ENCODE assay signal across 15 mouse cellular contexts in the genomic region with DNA sequence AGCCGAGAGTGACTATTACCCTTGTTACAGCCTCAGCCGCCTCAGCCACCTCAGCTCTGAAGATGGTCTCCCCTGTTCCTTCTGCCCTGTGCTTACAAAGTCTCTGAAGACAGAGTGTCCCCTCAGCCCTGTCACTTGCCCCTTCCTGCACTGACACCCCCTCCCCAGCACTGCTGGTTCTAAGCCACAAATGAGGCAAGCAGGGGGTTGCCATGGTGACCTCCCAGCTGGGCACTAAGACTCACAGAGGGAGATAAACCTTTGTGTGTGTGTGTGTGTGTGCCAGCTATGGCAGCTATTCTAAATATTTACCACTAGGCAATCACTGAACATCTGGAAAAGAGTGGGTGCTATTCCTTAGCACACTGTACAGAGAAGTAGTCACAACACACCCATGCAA. TPM values are rescaled to one million over a fixed set of nuclear protein-coding genes. Genes with fewer than 3 reads are reported as not detected.
DNase-seq lines count a peak whose midpoint lies in the region; ATAC-seq and TF ChIP-seq lines count a peak whose summit lies in the region.
"Had no signal": no experiment of that assay in that cellular context is flagged by ENCODE, and none has a peak within 500 bp of the region (broad histone marks: within the 10 kb centered on the region; RNA-seq: fewer than 3 reads in every experiment).

No protein-coding gene starts in this region.

- no peak overlapping the region for H3K4me2 ChIP-seq in limb, embryonic 11.5 days (ENCODE audit: low read depth, severe bottlenecking)
- H3K4me2 ChIP-seq: hindbrain, embryonic 12.5 days had no signal

- peak; percentile 27 for DNase-seq in limb, embryonic 11.5 days (ENCODE audit: low spot score)
- no peak for DNase-seq in limb, embryonic 10.5 days (ENCODE audit: low spot score)
- DNase-seq in brain, embryonic 14.5 days (ENCODE audit: low read depth): peak; percentile 67
- peak; percentile 54 for DNase-seq in embryo, embryonic 10 days (ENCODE audit: low spot score)
- DNase-seq in mesoderm, embryonic 11.5 days (ENCODE audit: low read depth, low spot score): peak; percentile 41
- DNase-seq in spleen, postnatal 4 days (ENCODE audit: low spot score in 2 of 2): no peak
- DNase-seq: kidney, adult 11 months; kidney, postnatal 14 days; layer of hippocampus, adult 9-11 months had no signal

- no peak for TF ChIP-seq CTCF in brain, embryonic 14.5 days (IDR thresholded peaks at IDR 0.05; ENCODE audit: borderline replicate concordance, extremely low read depth, insufficient read depth, insufficient read length)

- H3K9ac ChIP-seq in limb, embryonic 11.5 days (ENCODE audit: low read length): no peak overlapping the region
- H3K9ac ChIP-seq: hindbrain, embryonic 12.5 days had no signal

- no peaks in the 10 kb centered on the region for H3K9me3 ChIP-seq in limb, embryonic 11.5 days (ENCODE audit: control insufficient read depth, low read length)
- H3K9me3 ChIP-seq in limb, embryonic 10.5 days (replicated peaks): no peaks in the 10 kb centered on the region
- H3K9me3 ChIP-seq: hindbrain, embryonic 12.5 days had no signal

- no peak overlapping the region for H3K4me3 ChIP-seq in limb, embryonic 11.5 days (ENCODE audit: low read depth, low read length)
- no peak overlapping the region for H3K4me3 ChIP-seq in limb, embryonic 10.5 days
- H3K4me3 ChIP-seq: hindbrain, embryonic 12.5 days had no signal

- H3K36me3 ChIP-seq in limb, embryonic 11.5 days (ENCODE audit: control insufficient read depth, insufficient read depth, low read length): no peaks in the 10 kb centered on the region
- no peaks in the 10 kb centered on the region for H3K36me3 ChIP-seq in limb, embryonic 10.5 days
- H3K36me3 ChIP-seq: hindbrain, embryonic 12.5 days had no signal

- 0 out of 2 replicates have a peak, but pooled peaks cover 3% of the 10 kb centered on the region for H3K4me1 ChIP-seq in limb, embryonic 11.5 days (ENCODE audit: control insufficient read depth, insufficient read depth, low read length)
- peaks cover 34% of the 10 kb centered on the region for H3K4me1 ChIP-seq in limb, embryonic 10.5 days

- ATAC-seq in limb, embryonic 11.5 days (ENCODE audit: insufficient number of reproducible peaks, low FRiP score, low TSS enrichment, low read depth): no peak
- ATAC-seq in monocyte, adult 5-6 weeks (replicated peaks; ENCODE audit: insufficient number of reproducible peaks, low FRiP score, low TSS enrichment, poor library complexity, severe bottlenecking): no peak
- no peak for ATAC-seq in activated CD4-positive, CD25-positive, alpha-beta regulatory T cell, adult 4 months
- ATAC-seq: CD4-positive, CD25-positive, alpha-beta regulatory T cell, adult 4 months had no signal

- TF ChIP-seq POLR2A in brain, embryonic 14.5 days (IDR thresholded peaks at IDR 0.05; ENCODE audit: borderline replicate concordance, extremely low read depth, insufficient read depth, insufficient read length, poor library complexity, severe bottlenecking): no peak

- H3K27ac ChIP-seq in limb, embryonic 11.5 days (replicated peaks; ENCODE audit: low read depth, low read length): no peak overlapping the region
- no peak overlapping the region for H3K27ac ChIP-seq in limb, embryonic 10.5 days
- H3K27ac ChIP-seq: hindbrain, embryonic 12.5 days had no signal

- no peaks in the 10 kb centered on the region for H3K27me3 ChIP-seq in limb, embryonic 11.5 days (ENCODE audit: control insufficient read depth, insufficient read depth, low read length)
- H3K27me3 ChIP-seq in limb, embryonic 10.5 days (ENCODE audit: low read depth, poor library complexity, severe bottlenecking): 0 out of 2 replicates have a peak, but pooled peaks cover 10% of the 10 kb centered on the region

- WGBS in limb, embryonic 11.5 days: 46% methylated on average over 2 of the region's 2 CpGs
- 61% methylated on average over 2 of the region's 2 CpGs for WGBS in limb, embryonic 10.5 days

RNA-seq across cellular contexts. Expression of gene Paqr5, which starts 23.0 kb away (rescaled TPM):
- 0.85 and 1.0 TPM in 2 replicates for polyA plus RNA-seq in limb, embryonic 11.5 days (2014; fragmentation: Nextera tagmentation; extraction: Ambion mirVana)
- polyA plus RNA-seq in limb, embryonic 10.5 days (2016; fragmentation: Nextera tagmentation; extraction: Ambion mirVana): 0.87 and 1.1 TPM in 2 replicates
- 0.33 and 0.53 TPM in 2 replicates for polyA plus RNA-seq in brain, embryonic 14.5 days (2012; rRNA removed)
- total RNA-seq in monocyte, adult 5-6 weeks (2017): 0.49 to 0.76 TPM in 2 of 3 replicates, not detected in the other
- polyA plus RNA-seq in activated CD4-positive, CD25-positive, alpha-beta regulatory T cell, adult 4 months (2017; shearing (Covaris generic)): under 1 TPM in 1 of 2 experiments, not detected in 1; 0.26 TPM
- total RNA-seq: liver, adult 2 months; MEL had no signal

RNA-seq across cellular contexts. Expression of gene Kif23, which starts 57.0 kb away (rescaled TPM):
- 119 and 131 TPM in 2 replicates for polyA plus RNA-seq in limb, embryonic 11.5 days (2014; fragmentation: Nextera tagmentation; extraction: Ambion mirVana)
- polyA plus RNA-seq in limb, embryonic 10.5 days (2016; fragmentation: Nextera tagmentation; extraction: Ambion mirVana): 102 and 117 TPM in 2 replicates
- 23.1 and 26.4 TPM in 2 replicates for polyA plus RNA-seq in brain, embryonic 14.5 days (2012; rRNA removed)
- total RNA-seq in monocyte, adult 5-6 weeks (2017): 28.8 to 78.3 TPM (median 41.1 TPM) in 3 replicates
- 10 to 100 TPM; 29.4 to 40.1 TPM for polyA plus RNA-seq in activated CD4-positive, CD25-positive, alpha-beta regulatory T cell, adult 4 months (2017; shearing (Covaris generic))

Comparison
In these comparisons a context has a peak if more than half of its experiments do, and no peak if none do; other contexts are left out.
1. DNase-seq: peak in limb, embryonic 11.5 days (single experiment), brain, embryonic 14.5 days (single experiment), embryo, embryonic 10 days (single experiment) and mesoderm, embryonic 11.5 days (single experiment); none in limb, embryonic 10.5 days (single experiment) and spleen, postnatal 4 days (0 of 2).